Mouse (Mus musculus): ENCODE measurements around the gene Jph4.
A peak's percentile ranks its signal among the peaks of the same experiment; 100 is the strongest.

DNA sequence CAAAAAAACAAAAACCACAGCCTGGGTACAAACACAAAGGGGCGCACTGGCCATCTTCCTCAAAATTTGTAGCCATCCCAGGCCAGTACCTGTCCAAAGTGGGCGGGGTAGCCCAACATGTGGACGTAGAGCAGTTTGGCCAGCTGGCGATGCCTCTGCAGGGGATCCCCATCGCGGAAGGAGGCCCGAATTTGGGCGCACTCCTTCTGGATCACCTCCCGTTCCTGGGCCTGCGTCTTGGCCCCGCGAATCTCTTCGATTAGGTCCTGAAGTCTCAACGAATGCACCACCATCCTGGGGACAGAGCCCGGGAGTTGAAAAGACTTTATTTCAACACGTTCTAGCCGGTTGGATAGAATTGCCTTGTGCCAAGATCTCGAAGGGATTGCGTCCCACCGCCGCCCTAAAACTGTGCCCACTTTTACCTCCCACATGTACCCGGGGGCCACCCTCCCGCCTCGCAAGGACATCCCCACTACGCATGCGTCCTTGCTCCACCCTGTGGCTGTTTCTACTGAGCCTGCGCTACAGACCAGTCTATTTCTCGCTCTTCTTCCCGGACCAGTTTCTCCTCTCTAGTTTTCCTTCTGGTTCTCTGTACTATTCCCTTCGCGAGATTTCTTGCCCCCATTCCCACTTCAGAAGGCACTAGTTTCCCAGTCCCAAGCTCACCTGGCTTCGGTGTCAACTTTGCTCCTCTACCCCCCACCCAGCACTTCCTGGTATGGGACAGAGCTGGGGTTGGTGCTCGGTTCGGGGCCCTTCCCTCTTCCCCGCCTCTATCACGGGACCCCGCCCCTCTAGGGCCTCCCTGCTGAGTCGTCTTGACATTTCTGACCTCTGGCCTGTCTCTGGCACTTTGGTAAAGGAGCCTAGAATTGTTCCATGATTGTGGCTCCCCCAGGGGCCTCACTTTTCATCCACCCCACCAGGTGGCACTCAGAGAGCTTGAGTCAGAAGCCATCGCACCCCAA, 10.6 kb downstream of the Jph4 start, which contains the start of gene Ap1g2:
- TF ChIP-seq EP300 (IDR thresholded peaks at IDR 0.05; ENCODE audit: insufficient read depth, low read depth, low read length) (0 out of 2 replicates have a peak, but pooled peaks have one; percentile 8), POLR2A (IDR thresholded peaks at IDR 0.05; ENCODE audit: insufficient read depth, low read length) (peak; percentile 27), CTCF (IDR thresholded peaks at IDR 0.05; ENCODE audit: low read depth, low read length) (no peak)
